Mouse (Mus musculus) heart, adult 2 months (tissue): ENCODE measurements at regions not wholly inside any gene's neighbourhood (a gene's known extent, or its start where the extent isn't known, plus 50 kb on each side); places are given as distances from the start of the nearest gene placed in this dataset.

ENCODE experiments used
- CTCF ChIP-seq: fragments of 200-600 bp; IDR thresholded peaks from 2 replicates; pipeline ENCODE4 v1.8.1; 2022; ENCODE audit warnings: antibody characterized with exemption, mild to moderate bottlenecking, moderate library complexity
- EP300 ChIP-seq: fragments of 200-500 bp; IDR thresholded peaks from 2 replicates; pipeline ENCODE4 v1.6.1; 2011; ENCODE audit warnings: low read depth, low read length, control low read depth; ENCODE audit not compliant: insufficient read depth
- POLR2A ChIP-seq: fragments of 200-500 bp; IDR thresholded peaks from 2 replicates; pipeline ENCODE4 v1.6.1; 2011; ENCODE audit warnings: mild to moderate bottlenecking, low read depth, low read length, control low read depth; ENCODE audit not compliant: insufficient read depth

DNA sequence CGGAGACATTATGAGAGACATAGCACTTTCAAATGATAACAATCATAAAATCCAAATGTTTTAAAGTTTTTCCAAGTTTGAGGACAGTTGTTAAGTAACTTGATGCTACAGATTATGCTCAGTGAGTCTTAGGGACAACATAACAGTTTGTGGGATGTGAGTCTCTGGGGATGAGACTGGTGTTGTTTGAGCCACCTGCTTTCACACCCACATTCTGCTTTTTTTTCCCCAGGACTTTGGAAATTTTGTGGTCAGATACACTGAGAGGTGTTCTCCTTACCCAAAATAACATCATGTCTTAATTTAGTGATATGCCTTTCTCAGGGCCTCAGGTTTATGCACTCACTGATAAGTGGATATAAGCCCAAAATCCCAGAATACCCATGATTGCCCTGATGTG, 2307.5 kb upstream of the Lrrc6 start:
- TF ChIP-seq CTCF, result no peak
- TF ChIP-seq POLR2A, result no peak
- TF ChIP-seq EP300, result no peak
